Mouse (Mus musculus) adrenal gland, adult 8-10 months (tissue): ENCODE data around the gene Emcn. TPM values are rescaled to one million over a fixed set of nuclear protein-coding genes. Genes with fewer than 3 reads are reported as not detected.

Experiments used
- DNase-seq: peaks from one replicate; pipeline ENCODE4 v3.0.0; 2022
- total RNA-seq, 4 experiments: library from RNA; stranded (reverse); gene quantifications; 2 replicates each; pipeline ENCODE4 v1.2.4; 2022

Gene Emcn
- total RNA-seq, 4 experiments from 2014 or later: 84.3 to 154 (median 135) TPM

GRCm38 (mm10) chr3:137415451-137416086 lies 74.7 kb downstream of the Emcn start:
- DNase-seq: no peak

- no peak for DNase-seq
These were observed 77.8 kb downstream of the Emcn start for GRCm38 (mm10) chr3:137418636-137419035.

GRCm38 (mm10) chr3:137429516-137429915 lies 88.6 kb downstream of the Emcn start:
- no peak for DNase-seq

GRCm38 (mm10) chr3:137464902-137465629 lies 124.2 kb downstream of the Emcn start:
- DNase-seq: no peak

- no peak for DNase-seq
These were observed 125.1 kb downstream of the Emcn start for GRCm38 (mm10) chr3:137465953-137466352.

GRCm38 (mm10) chr3:137466766-137467165 lies 125.9 kb downstream of the Emcn start:
- DNase-seq: no peak

- DNase-seq: no peak
These were observed 126.5 kb downstream of the Emcn start for GRCm38 (mm10) chr3:137467386-137467785.

- no peak for DNase-seq
These were observed 131.3 kb downstream of the Emcn start for GRCm38 (mm10) chr3:137472145-137472544.

- no peak for DNase-seq
These were observed 139.0 kb downstream of the Emcn start for GRCm38 (mm10) chr3:137479761-137480339.

GRCm38 (mm10) chr3:137481157-137481556 lies 140.3 kb downstream of the Emcn start:
- no peak for DNase-seq
